Mouse (Mus musculus) C2C12 (cell line): Measurements from ENCODE around the gene Naa25. TPM values are rescaled to one million over a fixed set of nuclear protein-coding genes. Genes with fewer than 3 reads are reported as not detected.

Experiments used
- H3K27me3 ChIP-seq: one replicate; pipeline ENCODE4 v1.6.1; 2011; ENCODE audit not compliant: control insufficient read depth, insufficient read depth, insufficient read length
- H3K36me3 ChIP-seq: one replicate; pipeline ENCODE4 v1.6.1; 2011; ENCODE audit not compliant: control insufficient read depth, insufficient read depth
- H3K4me3 ChIP-seq: one replicate; pipeline ENCODE4 v1.5.1; 2011; ENCODE audit warnings: mild to moderate bottlenecking, control low read depth; ENCODE audit not compliant: poor library complexity, insufficient read depth, severe bottlenecking
- H3K79me2 ChIP-seq: one replicate; pipeline ENCODE4 v1.6.1; 2011; ENCODE audit not compliant: control insufficient read depth, insufficient read depth
- H3K79me3 ChIP-seq: one replicate; pipeline ENCODE4 v1.6.1; 2011; ENCODE audit warnings: low read depth, control low read depth
- H3ac ChIP-seq: one replicate; pipeline ENCODE3; 2011; ENCODE audit warnings: low read depth; ENCODE audit not compliant: control insufficient read depth, insufficient read length
- CEBPB ChIP-seq: IDR thresholded peaks from one replicate; pipeline ENCODE4 v1.6.1; 2011; ENCODE audit warnings: low read depth, mild to moderate bottlenecking, control low read depth, moderate library complexity
- CTCF ChIP-seq: IDR thresholded peaks from one replicate; pipeline ENCODE4 v1.5.1; 2011; ENCODE audit not compliant: control insufficient read depth, insufficient read depth, insufficient read length
- FOSL1 ChIP-seq: IDR thresholded peaks from one replicate; pipeline ENCODE4 v1.8.0; 2011; ENCODE audit warnings: mild to moderate bottlenecking, low read length; ENCODE audit not compliant: poor library complexity, insufficient read depth, severe bottlenecking
- MAX ChIP-seq: IDR thresholded peaks from one replicate; pipeline ENCODE4 v1.6.1; 2011; ENCODE audit warnings: mild to moderate bottlenecking, control low read depth
- MYOD1 ChIP-seq: IDR thresholded peaks from one replicate; pipeline ENCODE4 v1.6.1; 2011; ENCODE audit warnings: low read depth; ENCODE audit not compliant: control insufficient read depth, insufficient read length
- MYOG ChIP-seq: IDR thresholded peaks from one replicate; pipeline ENCODE4 v1.6.1; 2011; ENCODE audit not compliant: control insufficient read depth, insufficient read length; ENCODE audit errors: extremely low read depth
- USF1 ChIP-seq: IDR thresholded peaks from one replicate; pipeline ENCODE4 v1.6.1; 2011; ENCODE audit warnings: low read depth, mild to moderate bottlenecking, control low read depth, moderate library complexity
- polyA plus RNA-seq: library from polyadenylated mRNA; unstranded; fragments of >200 nt; fragmentation: generic; extraction: Trizol; gene quantifications from one replicate; pipeline ENCODE4 v1.2.1, GENCODE M21; 2012; ENCODE audit warnings: missing spikeins

The Naa25 gene
- polyA plus RNA-seq, 1 experiment, result 16.8 TPM

DNA sequence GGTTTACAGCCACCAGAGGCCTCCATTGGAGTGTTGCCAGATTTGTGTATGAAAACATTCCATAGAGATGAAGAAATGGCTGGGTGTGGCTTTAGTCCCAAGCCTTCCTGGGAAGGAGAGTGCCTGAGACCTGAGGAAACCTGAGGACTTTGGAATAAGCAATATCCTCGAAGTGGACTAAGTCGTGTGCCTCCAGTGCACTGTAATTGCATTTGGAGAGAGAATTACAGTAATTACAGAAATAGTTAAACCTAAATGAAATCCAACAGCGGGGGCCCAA is 56.7 kb downstream of the Naa25 start:
- Histone ChIP-seq H3K79me3 (peaks cover 21% of the 10 kb centered on the region), H3K4me3 (no peak overlapping the region), H3K27me3 (peaks cover 3% of the 10 kb centered on the region), H3ac (no peak overlapping the region), H3K36me3 (peaks cover 5% of the 10 kb centered on the region), H3K79me2 (peaks cover 33% of the 10 kb centered on the region)
- TF ChIP-seq USF1 (no peak), MAX (no peak), MYOD1 (no peak), MYOG (no peak), CTCF (no peak), CEBPB (no peak), FOSL1 (no peak)

DNA sequence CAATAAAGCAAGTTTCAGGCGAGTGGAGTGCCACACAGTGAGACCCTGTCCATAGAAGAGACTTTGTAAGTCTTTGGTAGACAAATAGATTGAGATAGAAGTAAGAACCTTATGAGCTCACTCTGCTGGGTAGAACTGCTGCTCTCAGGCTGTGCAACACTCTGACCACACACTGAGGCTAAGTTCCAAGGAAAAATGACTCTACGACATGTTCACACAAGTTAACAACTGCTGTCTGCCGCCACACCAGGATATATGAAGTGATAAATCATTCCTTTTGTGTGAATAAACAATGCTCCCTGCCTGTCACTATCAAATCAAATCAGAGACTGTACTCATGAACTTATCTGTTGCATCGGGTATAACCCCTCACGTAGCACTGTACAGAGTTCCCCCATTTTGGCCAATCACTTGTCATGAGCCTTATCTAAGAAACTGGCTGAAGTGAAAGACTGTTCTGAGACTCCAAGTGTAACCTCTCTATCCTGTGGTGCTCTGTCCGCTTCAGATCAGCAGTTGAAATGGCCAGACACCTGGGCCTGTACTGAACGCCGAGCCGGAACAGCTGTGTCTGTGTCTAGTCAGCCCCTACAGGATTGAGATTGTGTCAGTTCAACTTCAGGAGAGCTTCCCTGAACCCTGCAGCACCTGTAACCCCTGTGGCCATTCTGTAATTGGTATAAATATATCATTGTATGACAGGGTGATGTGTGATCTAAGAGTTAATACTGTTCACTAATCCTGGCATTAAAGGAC is 58.0 kb downstream of the Naa25 start:
- H3K27me3 ChIP-seq, result peaks cover 8% of the 10 kb centered on the region

DNA sequence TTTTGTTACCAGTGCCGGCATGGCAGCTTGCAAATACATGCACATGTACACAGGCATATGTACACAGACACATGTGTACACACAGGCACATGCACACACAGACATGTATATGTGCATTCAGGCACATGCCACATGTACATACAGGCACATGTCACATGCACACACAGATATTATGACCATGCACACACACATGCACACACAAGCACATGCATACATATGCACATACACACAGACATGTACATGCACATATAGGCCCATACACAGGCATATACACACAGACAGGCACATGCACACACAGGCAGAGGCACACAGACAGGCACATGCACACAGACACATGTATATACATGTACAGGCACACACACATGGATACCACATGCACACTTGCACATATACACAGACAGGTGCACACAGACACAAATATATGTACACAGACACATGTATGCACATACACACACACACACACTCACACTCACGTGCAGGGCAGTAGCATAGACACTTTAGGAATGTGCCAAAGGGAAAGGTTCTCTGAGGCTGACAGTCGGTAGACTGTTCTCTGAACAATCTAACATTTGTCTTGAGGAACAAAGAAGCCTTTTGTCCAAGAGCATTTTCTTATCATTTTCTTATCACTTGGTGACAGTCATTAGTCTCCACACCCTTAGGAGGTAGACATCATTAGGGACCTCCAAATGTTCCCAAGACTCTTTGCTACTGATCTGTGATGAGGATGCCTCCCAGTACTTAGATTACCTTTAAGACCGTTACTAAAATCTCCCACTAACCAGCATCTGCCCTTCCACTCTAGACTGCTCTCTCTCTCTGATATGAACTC is 63.8 kb downstream of the Naa25 start:
- Histone ChIP-seq H3K79me2 (no peaks in the 10 kb centered on the region), H3K79me3 (no peaks in the 10 kb centered on the region), H3K27me3 (peaks cover 15% of the 10 kb centered on the region), H3K4me3 (no peak overlapping the region), H3K36me3 (no peaks in the 10 kb centered on the region), H3ac (no peak overlapping the region)
- no peak for TF ChIP-seq USF1
- TF ChIP-seq CTCF, result no peak
- no peak for TF ChIP-seq MYOD1
- TF ChIP-seq MAX, result no peak

More for the DNA sequence above, 58.0 kb downstream of the Naa25 start:
- Histone ChIP-seq H3K4me3 (no peak overlapping the region), H3K36me3 (no peaks in the 10 kb centered on the region), H3K79me3 (peaks cover 14% of the 10 kb centered on the region), H3K79me2 (peaks cover 20% of the 10 kb centered on the region), H3ac (no peak overlapping the region)
- TF ChIP-seq MYOG (no peak), CTCF (no peak), CEBPB (no peak), FOSL1 (no peak), MYOD1 (no peak), MAX (no peak), USF1 (no peak)

DNA sequence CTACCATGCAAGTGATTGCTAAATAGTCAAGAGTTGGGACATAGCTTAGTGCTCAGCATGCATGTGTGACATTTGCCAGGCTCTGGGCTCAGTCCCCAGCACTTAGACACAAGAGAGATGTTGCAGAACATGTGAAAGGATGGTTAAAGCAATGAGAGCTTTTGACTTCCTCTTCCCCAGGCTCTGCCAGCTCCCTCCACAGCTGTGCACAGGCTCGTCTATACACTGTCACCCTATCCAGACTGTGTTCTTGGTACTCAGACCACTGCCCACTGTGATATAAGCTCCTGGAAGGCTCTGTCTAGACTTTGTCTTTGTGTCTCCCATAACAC is 64.4 kb downstream of the Naa25 start:
- H3K36me3 ChIP-seq, result no peaks in the 10 kb centered on the region
- no peak overlapping the region for H3ac ChIP-seq
- TF ChIP-seq USF1 (no peak), MAX (no peak), MYOD1 (no peak), CEBPB (no peak), CTCF (no peak), MYOG (no peak), FOSL1 (no peak)
- H3K4me3 ChIP-seq, result no peak overlapping the region
- peaks cover 18% of the 10 kb centered on the region for H3K27me3 ChIP-seq
- H3K79me3 ChIP-seq, result no peaks in the 10 kb centered on the region
- no peaks in the 10 kb centered on the region for H3K79me2 ChIP-seq

DNA sequence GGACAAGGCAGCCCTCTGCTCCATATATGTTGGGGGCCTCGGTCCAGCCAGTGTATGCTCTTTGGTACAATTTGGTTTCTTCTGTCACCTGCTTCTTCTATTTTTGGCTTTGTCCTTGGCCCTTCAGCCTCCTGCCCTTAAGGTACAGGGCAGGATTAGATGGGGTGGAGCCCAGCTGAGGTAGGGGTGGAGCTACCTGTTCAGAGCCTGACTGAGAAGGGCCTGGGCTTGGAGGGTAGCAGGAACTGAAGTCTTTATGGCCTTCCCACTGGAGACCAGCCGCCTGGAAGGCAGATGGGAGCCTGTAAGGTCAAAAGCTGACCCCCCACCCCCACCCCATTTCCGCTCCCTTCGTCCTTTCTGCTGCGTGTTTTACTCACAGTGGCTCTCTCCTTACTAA is 65.2 kb downstream of the Naa25 start:
- H3K27me3 ChIP-seq, result peaks cover 24% of the 10 kb centered on the region
- no peak overlapping the region for H3K4me3 ChIP-seq
- H3K79me3 ChIP-seq, result no peaks in the 10 kb centered on the region
- no peaks in the 10 kb centered on the region for H3K36me3 ChIP-seq
- H3K79me2 ChIP-seq, result no peaks in the 10 kb centered on the region
- TF ChIP-seq CEBPB (no peak), CTCF (no peak), MYOD1 (no peak), FOSL1 (no peak), MYOG (no peak)
- H3ac ChIP-seq, result no peak overlapping the region
